20 mouse cellular contexts compared by ENCODE assay signal in genomic region chr2:50578278-50579043, GRCm38 (mm10).
A peak's percentile ranks its signal among the peaks of the same experiment; 100 is the strongest.
DNase-seq lines count a peak whose midpoint lies in the region; ATAC-seq and TF ChIP-seq lines count a peak whose summit lies in the region.
"Had no signal": no experiment of that assay in that cellular context is flagged by ENCODE, and none has a peak within 500 bp of the region (broad histone marks: within the 10 kb centered on the region; RNA-seq: fewer than 3 reads in every experiment).

No protein-coding gene starts in this region.

- H3K9ac ChIP-seq in embryonic facial prominence, embryonic 14.5 days (ENCODE audit: low read depth, low read length), result no peak overlapping the region
- H3K9ac ChIP-seq in heart, adult 2 months (ENCODE audit: low read depth, low read length), result no peak overlapping the region
- H3K9ac ChIP-seq in heart, embryonic 12.5 days, result no peak overlapping the region
- H3K9ac ChIP-seq in lung, embryonic 16.5 days (ENCODE audit: low read length), result no peak overlapping the region
- no peak overlapping the region for H3K9ac ChIP-seq in intestine, embryonic 15.5 days
- H3K9ac ChIP-seq: heart, embryonic 15.5 days; liver, embryonic 13.5 days; neural tube, embryonic 15.5 days had no signal

- no peak for TF ChIP-seq CTCF in heart, adult 2 months (IDR thresholded peaks at IDR 0.05)

- H3K4me3 ChIP-seq in embryonic facial prominence, embryonic 14.5 days (ENCODE audit: low read depth, low read length), result no peak overlapping the region
- no peak overlapping the region for H3K4me3 ChIP-seq in embryonic facial prominence, embryonic 10.5 days
- no peak overlapping the region for H3K4me3 ChIP-seq in heart, adult 2 months
- no peak overlapping the region for H3K4me3 ChIP-seq in heart, embryonic 12.5 days
- no peak overlapping the region for H3K4me3 ChIP-seq in lung, embryonic 16.5 days (ENCODE audit: low read length)
- H3K4me3 ChIP-seq in intestine, embryonic 15.5 days (replicated peaks), result no peak overlapping the region
- H3K4me3 ChIP-seq: erythroblast, embryonic 14.5 days; heart, embryonic 15.5 days; liver, embryonic 13.5 days; neural tube, embryonic 15.5 days had no signal

- H3K4me1 ChIP-seq in embryonic facial prominence, embryonic 14.5 days (ENCODE audit: control insufficient read depth, insufficient read depth, low read length), result 0 out of 2 replicates have a peak, but pooled peaks cover 2% of the 10 kb centered on the region
- no peaks in the 10 kb centered on the region for H3K4me1 ChIP-seq in embryonic facial prominence, embryonic 10.5 days
- no peaks in the 10 kb centered on the region for H3K4me1 ChIP-seq in heart, adult 2 months (ENCODE audit: control insufficient read depth, insufficient read depth, low read length)
- H3K4me1 ChIP-seq in heart, embryonic 12.5 days (replicated peaks), result no peaks in the 10 kb centered on the region
- 0 out of 2 replicates have a peak, but pooled peaks cover 2% of the 10 kb centered on the region for H3K4me1 ChIP-seq in lung, embryonic 16.5 days (replicated peaks; ENCODE audit: control insufficient read depth, insufficient read depth, low read length)
- H3K4me1 ChIP-seq in intestine, embryonic 15.5 days (replicated peaks), result no peaks in the 10 kb centered on the region
- H3K4me1 ChIP-seq: heart, embryonic 15.5 days; liver, embryonic 13.5 days; neural tube, embryonic 15.5 days had no signal

- no peak for TF ChIP-seq EP300 in heart, adult 2 months (IDR thresholded peaks at IDR 0.05; ENCODE audit: insufficient read depth, low read depth, low read length)

- ATAC-seq in embryonic facial prominence, embryonic 14.5 days (ENCODE audit: low read depth), result no peak
- no peak for ATAC-seq in heart, embryonic 12.5 days (ENCODE audit: insufficient number of reproducible peaks, low FRiP score)
- ATAC-seq in lung, embryonic 16.5 days (ENCODE audit: low read depth), result peak; percentile 68
- ATAC-seq in intestine, embryonic 15.5 days, result no peak
- ATAC-seq: forebrain, embryonic 14.5 days; midbrain, embryonic 16.5 days had no signal

- H3K27me3 ChIP-seq in embryonic facial prominence, embryonic 14.5 days (replicated peaks; ENCODE audit: control insufficient read depth, insufficient read depth, low read length), result no peaks in the 10 kb centered on the region
- no peaks in the 10 kb centered on the region for H3K27me3 ChIP-seq in embryonic facial prominence, embryonic 10.5 days (replicated peaks; ENCODE audit: low read depth, poor library complexity, severe bottlenecking)
- no peaks in the 10 kb centered on the region for H3K27me3 ChIP-seq in heart, adult 2 months (ENCODE audit: control insufficient read depth, insufficient read depth, low read length)
- no peaks in the 10 kb centered on the region for H3K27me3 ChIP-seq in heart, embryonic 12.5 days (replicated peaks)
- no peaks in the 10 kb centered on the region for H3K27me3 ChIP-seq in lung, embryonic 16.5 days (ENCODE audit: control insufficient read depth, insufficient read depth, low read depth, low read length)
- no peaks in the 10 kb centered on the region for H3K27me3 ChIP-seq in intestine, embryonic 15.5 days (replicated peaks)
- H3K27me3 ChIP-seq: heart, embryonic 15.5 days; liver, embryonic 13.5 days; neural tube, embryonic 15.5 days had no signal

- intact Hi-C loops in heart, adult 2 months (cut with DNase I), result no loop called here

- no peaks in the 10 kb centered on the region for H3K9me3 ChIP-seq in embryonic facial prominence, embryonic 14.5 days (ENCODE audit: control insufficient read depth, low read length)
- H3K9me3 ChIP-seq in embryonic facial prominence, embryonic 10.5 days, result no peaks in the 10 kb centered on the region
- H3K9me3 ChIP-seq in heart, embryonic 12.5 days (replicated peaks), result no peaks in the 10 kb centered on the region
- H3K9me3 ChIP-seq in lung, embryonic 16.5 days (ENCODE audit: control insufficient read depth, low read length), result no peaks in the 10 kb centered on the region
- no peaks in the 10 kb centered on the region for H3K9me3 ChIP-seq in intestine, embryonic 15.5 days
- H3K9me3 ChIP-seq: heart, embryonic 15.5 days; liver, embryonic 13.5 days; neural tube, embryonic 15.5 days had no signal

- peak; percentile 37 for DNase-seq in embryonic facial prominence, embryonic 14.5 days (ENCODE audit: low spot score)
- no peak for DNase-seq in embryonic facial prominence, embryonic 10.5 days (ENCODE audit: low spot score)
- DNase-seq in heart, adult 2 months, result peak; percentile 9 to 20
- no peak for DNase-seq in lung, postnatal 25 days (ENCODE audit: low spot score)
- peak; percentile 28 for DNase-seq in skeletal muscle tissue, adult 2 months (ENCODE audit: low read depth, low spot score)
- DNase-seq: adrenal gland, adult 2 months; cerebellum, adult 9-10 months; kidney, adult 18-20 months; kidney, postnatal 14 days; liver, embryonic 13.5 days; lung, postnatal 4 days; right cerebral cortex, postnatal 25 days had no signal

- TF ChIP-seq POLR2A in heart, adult 2 months (IDR thresholded peaks at IDR 0.05; ENCODE audit: insufficient read depth, low read depth, low read length), result no peak

- WGBS in embryonic facial prominence, embryonic 14.5 days, result 60% methylated on average over 6 of the region's 6 CpGs
- 84% methylated on average over 6 of the region's 6 CpGs for WGBS in embryonic facial prominence, embryonic 10.5 days
- 67% methylated on average over 6 of the region's 6 CpGs for WGBS in heart, adult 2 months
- 72% methylated on average over 6 of the region's 6 CpGs for WGBS in heart, embryonic 12.5 days
- 59% methylated on average over 6 of the region's 6 CpGs for WGBS in lung, embryonic 16.5 days
- WGBS in intestine, embryonic 15.5 days, result 54% methylated on average over 6 of the region's 6 CpGs

- no peak overlapping the region for H3K4me2 ChIP-seq in embryonic facial prominence, embryonic 14.5 days (ENCODE audit: low read depth, low read length)
- H3K4me2 ChIP-seq in heart, embryonic 12.5 days, result no peak overlapping the region
- no peak overlapping the region for H3K4me2 ChIP-seq in lung, embryonic 16.5 days (ENCODE audit: low read depth, low read length)
- H3K4me2 ChIP-seq in intestine, embryonic 15.5 days (replicated peaks), result no peak overlapping the region
- H3K4me2 ChIP-seq: heart, embryonic 15.5 days; liver, embryonic 13.5 days; neural tube, embryonic 15.5 days had no signal

- peak overlapping the region; percentile 21; the same call in 1 of the 2 replicates for H3K27ac ChIP-seq in embryonic facial prominence, embryonic 14.5 days (replicated peaks; ENCODE audit: low read depth, low read length)
- no peak overlapping the region for H3K27ac ChIP-seq in embryonic facial prominence, embryonic 10.5 days (replicated peaks)
- H3K27ac ChIP-seq in heart, adult 2 months, result no peak overlapping the region
- H3K27ac ChIP-seq in heart, embryonic 12.5 days (ENCODE audit: poor library complexity, severe bottlenecking), result no peak overlapping the region
- H3K27ac ChIP-seq in lung, embryonic 16.5 days (ENCODE audit: low read length), result peak overlapping the region; percentile 9; the same call in 1 of the 2 replicates
- H3K27ac ChIP-seq in intestine, embryonic 15.5 days, result no peak overlapping the region
- H3K27ac ChIP-seq: heart, embryonic 15.5 days; liver, embryonic 13.5 days; neural tube, embryonic 15.5 days had no signal

- H3K79me2 ChIP-seq in heart, adult 2 months (replicated peaks; ENCODE audit: control insufficient read depth, insufficient read depth, low read length), result no peaks in the 10 kb centered on the region

- no peaks in the 10 kb centered on the region for H3K36me3 ChIP-seq in embryonic facial prominence, embryonic 14.5 days (ENCODE audit: control insufficient read depth, insufficient read depth, low read length)
- no peaks in the 10 kb centered on the region for H3K36me3 ChIP-seq in embryonic facial prominence, embryonic 10.5 days (replicated peaks)
- no peaks in the 10 kb centered on the region for H3K36me3 ChIP-seq in heart, adult 2 months (ENCODE audit: control insufficient read depth, insufficient read depth, low read length)
- H3K36me3 ChIP-seq in heart, embryonic 12.5 days, result no peaks in the 10 kb centered on the region
- H3K36me3 ChIP-seq in lung, embryonic 16.5 days (ENCODE audit: control insufficient read depth, insufficient read depth, low read length), result no peaks in the 10 kb centered on the region
- no peaks in the 10 kb centered on the region for H3K36me3 ChIP-seq in intestine, embryonic 15.5 days
- H3K36me3 ChIP-seq: heart, embryonic 15.5 days; liver, embryonic 13.5 days; neural tube, embryonic 15.5 days had no signal

Comparison
In these comparisons a context has a peak if more than half of its experiments do, and no peak if none do; other contexts are left out.
1. DNase-seq: peak in embryonic facial prominence, embryonic 14.5 days (single experiment), heart, adult 2 months (2 of 2) and skeletal muscle tissue, adult 2 months (single experiment); none in embryonic facial prominence, embryonic 10.5 days (single experiment) and lung, postnatal 25 days (single experiment).
2. H3K27ac ChIP-seq: peak in embryonic facial prominence, embryonic 14.5 days (single experiment) and lung, embryonic 16.5 days (single experiment); none in embryonic facial prominence, embryonic 10.5 days (single experiment), heart, adult 2 months (single experiment), heart, embryonic 12.5 days (single experiment) and intestine, embryonic 15.5 days (single experiment).